34 mouse cellular contexts compared by ENCODE assay signal in the genomic region with DNA sequence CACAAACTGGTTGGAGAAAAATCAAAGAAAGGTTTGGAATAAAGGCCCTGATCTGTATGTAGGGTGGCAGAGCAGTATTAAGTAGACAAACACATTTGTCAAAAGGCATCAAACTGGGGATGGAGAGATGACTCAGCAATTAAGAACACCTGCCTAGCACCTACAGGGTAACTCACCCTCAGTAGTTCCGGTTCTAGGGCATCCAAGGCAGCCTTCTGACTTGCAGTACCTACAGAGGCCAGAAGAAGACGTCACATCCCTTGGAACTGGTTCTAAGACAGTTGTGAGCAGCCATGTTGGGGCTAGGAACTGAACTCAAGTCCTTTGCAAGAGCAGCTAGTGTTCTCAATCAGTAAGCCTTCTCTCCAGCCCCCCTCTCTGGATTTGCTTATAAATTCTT. TPM values are rescaled to one million over a fixed set of nuclear protein-coding genes. Genes with fewer than 3 reads are reported as not detected.
DNase-seq lines count a peak whose midpoint lies in the region; ATAC-seq and TF ChIP-seq lines count a peak whose summit lies in the region.
"Had no signal": no experiment of that assay in that cellular context is flagged by ENCODE, and none has a peak within 500 bp of the region (broad histone marks: within the 10 kb centered on the region; RNA-seq: fewer than 3 reads in every experiment).

No protein-coding gene starts in this region.

- no peaks in the 10 kb centered on the region for H3K27me3 ChIP-seq in midbrain, embryonic 11.5 days (ENCODE audit: control insufficient read depth, insufficient read depth, low read length)
- no peaks in the 10 kb centered on the region for H3K27me3 ChIP-seq in midbrain, embryonic 14.5 days (ENCODE audit: control insufficient read depth, insufficient read depth, low read length)
- no peaks in the 10 kb centered on the region for H3K27me3 ChIP-seq in stomach, postnatal 0 days (ENCODE audit: control insufficient read depth, insufficient read depth, low read length)
- H3K27me3 ChIP-seq in kidney, embryonic 14.5 days (ENCODE audit: control insufficient read depth, insufficient read depth, low read length): no peaks in the 10 kb centered on the region
- H3K27me3 ChIP-seq: embryonic facial prominence, embryonic 13.5 days; forebrain, embryonic 12.5 days; forebrain, embryonic 15.5 days; heart, embryonic 13.5 days had no signal

- peak; percentile 53 for DNase-seq in midbrain, embryonic 11.5 days (ENCODE audit: low spot score, missing footprints)
- DNase-seq in midbrain, embryonic 14.5 days: no peak
- DNase-seq in ES-CJ7 (ENCODE audit: low read depth, low spot score) (peak; percentile 23), R1 (ENCODE audit: low read depth, low spot score) (peak; percentile 63)
- DNase-seq in stomach, postnatal 0 days (ENCODE audit: low spot score): no peak
- no peak for DNase-seq in layer of hippocampus, postnatal 14 days (ENCODE audit: low spot score in 2 of 2)
- DNase-seq: adrenal gland, adult 2 months; adrenal gland, postnatal 14 days; cerebellum, adult 11 months; cerebellum, adult 2 months; cerebellum, adult 9-11 months; cerebellum, postnatal 25 days; embryo, embryonic 11 days; gastrocnemius, postnatal 14 days; heart, adult 18-20 months; heart, postnatal 4 days had no signal

- no peaks in the 10 kb centered on the region for H3K4me1 ChIP-seq in midbrain, embryonic 11.5 days (ENCODE audit: control insufficient read depth, insufficient read depth, low read length)
- no peaks in the 10 kb centered on the region for H3K4me1 ChIP-seq in midbrain, embryonic 14.5 days (ENCODE audit: control insufficient read depth, insufficient read depth, low read length)
- H3K4me1 ChIP-seq in stomach, postnatal 0 days (replicated peaks; ENCODE audit: control insufficient read depth, insufficient read depth): no peaks in the 10 kb centered on the region
- no peaks in the 10 kb centered on the region for H3K4me1 ChIP-seq in kidney, embryonic 14.5 days (ENCODE audit: control insufficient read depth, insufficient read depth, low read length)
- H3K4me1 ChIP-seq: embryonic facial prominence, embryonic 13.5 days; forebrain, embryonic 12.5 days; forebrain, embryonic 15.5 days had no signal

- peak; percentile 16; the same call in 1 of the 2 replicates for TF ChIP-seq CTCF in stomach, postnatal 0 days (IDR thresholded peaks at IDR 0.05; ENCODE audit: low read depth)

- no peak overlapping the region for H3K4me3 ChIP-seq in midbrain, embryonic 11.5 days (ENCODE audit: low read depth, low read length)
- no peak overlapping the region for H3K4me3 ChIP-seq in midbrain, embryonic 14.5 days (replicated peaks; ENCODE audit: low read depth, low read length)
- no peak overlapping the region for H3K4me3 ChIP-seq in stomach, postnatal 0 days (ENCODE audit: low read depth, low read length)
- no peak overlapping the region for H3K4me3 ChIP-seq in kidney, embryonic 14.5 days (ENCODE audit: low read length)
- H3K4me3 ChIP-seq: embryonic facial prominence, embryonic 10.5 days; embryonic facial prominence, embryonic 13.5 days; erythroblast, embryonic 14.5 days; forebrain, embryonic 12.5 days; forebrain, embryonic 15.5 days; heart, embryonic 13.5 days had no signal

- peaks cover 3% of the 10 kb centered on the region; the same call in 1 of the 2 replicates for H3K9me3 ChIP-seq in midbrain, embryonic 11.5 days (ENCODE audit: control insufficient read depth, low read length)
- no peaks in the 10 kb centered on the region for H3K9me3 ChIP-seq in midbrain, embryonic 14.5 days (ENCODE audit: control insufficient read depth, low read length)
- no peaks in the 10 kb centered on the region for H3K9me3 ChIP-seq in stomach, postnatal 0 days (ENCODE audit: control insufficient read depth, low read length)
- H3K9me3 ChIP-seq in kidney, embryonic 14.5 days (ENCODE audit: control insufficient read depth, low read length): no peaks in the 10 kb centered on the region
- H3K9me3 ChIP-seq: forebrain, embryonic 12.5 days; forebrain, embryonic 15.5 days had no signal

- H3K27ac ChIP-seq in midbrain, embryonic 11.5 days (ENCODE audit: low read depth, low read length): no peak overlapping the region
- H3K27ac ChIP-seq in midbrain, embryonic 14.5 days (replicated peaks; ENCODE audit: low read depth, low read length): no peak overlapping the region
- no peak overlapping the region for H3K27ac ChIP-seq in stomach, postnatal 0 days (replicated peaks)
- H3K27ac ChIP-seq in kidney, embryonic 14.5 days (ENCODE audit: low read depth, low read length): no peak overlapping the region
- H3K27ac ChIP-seq: embryonic facial prominence, embryonic 10.5 days; embryonic facial prominence, embryonic 13.5 days; forebrain, embryonic 12.5 days; forebrain, embryonic 15.5 days; heart, embryonic 13.5 days; hindbrain, embryonic 14.5 days; hindbrain, postnatal 0 days had no signal

- no peak overlapping the region for H3K9ac ChIP-seq in midbrain, embryonic 11.5 days (ENCODE audit: low read length)
- H3K9ac ChIP-seq in midbrain, embryonic 14.5 days (replicated peaks; ENCODE audit: low read length): no peak overlapping the region
- H3K9ac ChIP-seq in stomach, postnatal 0 days (ENCODE audit: low read length): no peak overlapping the region
- no peak overlapping the region for H3K9ac ChIP-seq in kidney, embryonic 14.5 days (ENCODE audit: low read depth, low read length)
- H3K9ac ChIP-seq: embryonic facial prominence, embryonic 13.5 days; forebrain, embryonic 12.5 days; forebrain, embryonic 15.5 days; heart, embryonic 13.5 days; hindbrain, embryonic 14.5 days had no signal

- H3K4me2 ChIP-seq in midbrain, embryonic 11.5 days: no peak overlapping the region
- H3K4me2 ChIP-seq in midbrain, embryonic 14.5 days (ENCODE audit: low read length): no peak overlapping the region
- H3K4me2 ChIP-seq in stomach, postnatal 0 days (replicated peaks; ENCODE audit: low read depth): no peak overlapping the region
- H3K4me2 ChIP-seq in kidney, embryonic 14.5 days (replicated peaks; ENCODE audit: low read depth, low read length): no peak overlapping the region
- H3K4me2 ChIP-seq: embryonic facial prominence, embryonic 13.5 days; forebrain, embryonic 12.5 days; forebrain, embryonic 15.5 days; heart, embryonic 13.5 days; hindbrain, embryonic 14.5 days had no signal

- WGBS in midbrain, embryonic 11.5 days: 68% methylated on average over 2 of the region's 2 CpGs
- 82% methylated on average over 2 of the region's 2 CpGs for WGBS in midbrain, embryonic 14.5 days
- 49% methylated on average over 2 of the region's 2 CpGs for WGBS in stomach, postnatal 0 days
- WGBS in kidney, embryonic 14.5 days: 78% methylated on average over 2 of the region's 2 CpGs

- TF ChIP-seq EP300 in stomach, postnatal 0 days (optimal IDR thresholded peaks at IDR 0.05): no peak

- H3K36me3 ChIP-seq in midbrain, embryonic 11.5 days (ENCODE audit: control insufficient read depth, insufficient read depth, low read length): no peaks in the 10 kb centered on the region
- no peaks in the 10 kb centered on the region for H3K36me3 ChIP-seq in midbrain, embryonic 14.5 days (ENCODE audit: control insufficient read depth, insufficient read depth, low read length)
- H3K36me3 ChIP-seq in stomach, postnatal 0 days (ENCODE audit: control insufficient read depth, insufficient read depth, low read length): no peaks in the 10 kb centered on the region
- no peaks in the 10 kb centered on the region for H3K36me3 ChIP-seq in kidney, embryonic 14.5 days (ENCODE audit: control insufficient read depth, insufficient read depth, low read length)
- H3K36me3 ChIP-seq: embryonic facial prominence, embryonic 10.5 days; embryonic facial prominence, embryonic 13.5 days; forebrain, embryonic 12.5 days; forebrain, embryonic 15.5 days; heart, embryonic 13.5 days had no signal

- no peak for ATAC-seq in midbrain, embryonic 11.5 days (ENCODE audit: low FRiP score)
- ATAC-seq in midbrain, embryonic 14.5 days (ENCODE audit: low FRiP score, low TSS enrichment): no peak
- ATAC-seq in stomach, postnatal 0 days (ENCODE audit: low FRiP score, low TSS enrichment): no peak
- no peak for ATAC-seq in kidney, embryonic 14.5 days (ENCODE audit: low FRiP score, low TSS enrichment)
- ATAC-seq: forebrain, embryonic 15.5 days; hindbrain, postnatal 0 days; intestine, postnatal 0 days had no signal

RNA-seq across cellular contexts. Expression of gene Fkbp5, which starts 18.1 kb away (rescaled TPM):
- polyA plus RNA-seq in midbrain, embryonic 11.5 days (2014; fragmentation: Nextera tagmentation; extraction: Ambion mirVana): 9.8 and 10.9 TPM in 2 replicates
- polyA plus RNA-seq in midbrain, embryonic 14.5 days (2014; fragmentation: Nextera tagmentation; extraction: Ambion mirVana): 11.6 and 22.2 TPM in 2 replicates
- 9.2 and 11.8 TPM in 2 replicates for polyA plus RNA-seq in stomach, postnatal 0 days (2015; fragmentation: Nextera tagmentation; extraction: Ambion mirVana)
- polyA plus RNA-seq in kidney, embryonic 14.5 days (2014; fragmentation: Nextera tagmentation; extraction: Ambion mirVana): 10.0 and 14.0 TPM in 2 replicates
- 10 to 100 TPM; 65.4 to 78.1 TPM for total RNA-seq in layer of hippocampus, postnatal 14 days (2021)

RNA-seq across cellular contexts. Expression of gene Armc12, which starts 31.4 kb away (rescaled TPM):
- polyA plus RNA-seq in midbrain, embryonic 11.5 days (2014; fragmentation: Nextera tagmentation; extraction: Ambion mirVana): not detected in 2 replicates
- polyA plus RNA-seq in midbrain, embryonic 14.5 days (2014; fragmentation: Nextera tagmentation; extraction: Ambion mirVana): not detected in 2 replicates
- polyA plus RNA-seq in stomach, postnatal 0 days (2015; fragmentation: Nextera tagmentation; extraction: Ambion mirVana): not detected in 2 replicates
- not detected in 2 replicates for polyA plus RNA-seq in kidney, embryonic 14.5 days (2014; fragmentation: Nextera tagmentation; extraction: Ambion mirVana)
- total RNA-seq in layer of hippocampus, postnatal 14 days (2021): not detected
- total RNA-seq: adrenal gland, adult 2 months; adrenal gland, postnatal 14 days; common myeloid progenitor, adult 5-6 weeks; gastrocnemius, postnatal 14 days; gastrocnemius, postnatal 4 days; heart, adult 18-20 months; heart, postnatal 14 days; heart, postnatal 4 days; hindbrain, postnatal 0 days; MEL had no signal
- polyA plus RNA-seq: adrenal gland, adult 2 months; cerebellum, adult 2 months; embryonic facial prominence, embryonic 10.5 days; embryonic facial prominence, embryonic 13.5 days; erythroblast, embryonic 14.5 days; forebrain, embryonic 12.5 days; forebrain, embryonic 15.5 days; heart, embryonic 13.5 days; heart, embryonic 16.5 days; hindbrain, embryonic 11.5 days; hindbrain, embryonic 14.5 days; hindbrain, postnatal 0 days; intestine, embryonic 14.5 days; intestine, postnatal 0 days had no signal

RNA-seq across cellular contexts. Expression of gene Clpsl2, which starts 50.0 kb away (rescaled TPM):
- not detected in 2 replicates for polyA plus RNA-seq in midbrain, embryonic 11.5 days (2014; fragmentation: Nextera tagmentation; extraction: Ambion mirVana)
- not detected in 2 replicates for polyA plus RNA-seq in midbrain, embryonic 14.5 days (2014; fragmentation: Nextera tagmentation; extraction: Ambion mirVana)
- polyA plus RNA-seq in stomach, postnatal 0 days (2015; fragmentation: Nextera tagmentation; extraction: Ambion mirVana): not detected in 2 replicates
- polyA plus RNA-seq in kidney, embryonic 14.5 days (2014; fragmentation: Nextera tagmentation; extraction: Ambion mirVana): not detected in 2 replicates
- not detected for total RNA-seq in layer of hippocampus, postnatal 14 days (2021)
- total RNA-seq: adrenal gland, adult 2 months; adrenal gland, postnatal 14 days; adrenal gland, postnatal 4 days; common myeloid progenitor, adult 5-6 weeks; gastrocnemius, postnatal 14 days; gastrocnemius, postnatal 4 days; heart, adult 18-20 months; heart, postnatal 14 days; heart, postnatal 4 days; hindbrain, postnatal 0 days; MEL had no signal
- polyA plus RNA-seq: adrenal gland, adult 2 months; cerebellum, adult 2 months; embryonic facial prominence, embryonic 10.5 days; embryonic facial prominence, embryonic 13.5 days; erythroblast, embryonic 14.5 days; forebrain, embryonic 12.5 days; forebrain, embryonic 15.5 days; heart, embryonic 13.5 days; heart, embryonic 16.5 days; hindbrain, embryonic 11.5 days; hindbrain, embryonic 14.5 days; hindbrain, postnatal 0 days; intestine, embryonic 14.5 days; intestine, postnatal 0 days had no signal

Comparison
In these comparisons a context has a peak if more than half of its experiments do, and no peak if none do; other contexts are left out.
1. DNase-seq: peak in midbrain, embryonic 11.5 days (single experiment), ES-CJ7 (single experiment) and R1 (single experiment); none in midbrain, embryonic 14.5 days (single experiment), stomach, postnatal 0 days (single experiment) and layer of hippocampus, postnatal 14 days (0 of 2).